Mouse (Mus musculus) lung, embryonic 14.5 days (tissue): ENCODE measurements around the gene Fbf1. TPM values are rescaled to one million over a fixed set of nuclear protein-coding genes. Genes with fewer than 3 reads are reported as not detected.

Source experiments
- ATAC-seq: fragments of 200-750 bp; cut with Nextera tagmentation; 2 replicates; pipeline ENCODE4 v1.8.0; 2017; ENCODE audit warnings: mild to moderate bottlenecking, moderate TSS enrichment, moderate library complexity; ENCODE audit not compliant: insufficient read depth
- DNase-seq: peaks from one replicate; pipeline ENCODE4 v3.0.0-alpha.2; 2015
- H3K27ac ChIP-seq: fragments of 300-500 bp; sonication (generic); 2 replicates; pipeline ENCODE4 v1.5.1; 2014; ENCODE audit warnings: low read depth, mild to moderate bottlenecking, moderate library complexity
- H3K27me3 ChIP-seq: fragments of 300-500 bp; sonication (generic); 2 replicates; pipeline ENCODE4 v1.6.1; 2014; ENCODE audit warnings: low read length, control low read depth; ENCODE audit not compliant: insufficient read depth
- H3K36me3 ChIP-seq: fragments of 300-500 bp; sonication (generic); 2 replicates; pipeline ENCODE4 v1.6.1; 2014; ENCODE audit warnings: control low read depth; ENCODE audit not compliant: insufficient read depth
- H3K4me1 ChIP-seq: fragments of 300-500 bp; sonication (generic); 2 replicates; pipeline ENCODE4 v1.6.1; 2014; ENCODE audit warnings: antibody characterized with exemption, control low read depth; ENCODE audit not compliant: insufficient read depth
- H3K4me2 ChIP-seq: fragments of 300-500 bp; sonication (generic); 2 replicates; pipeline ENCODE4 v1.6.1; 2014; ENCODE audit warnings: mild to moderate bottlenecking
- H3K4me3 ChIP-seq: fragments of 300-500 bp; sonication (generic); 2 replicates; pipeline ENCODE4 v1.5.1; 2014; ENCODE audit warnings: low read depth, low read length
- H3K9ac ChIP-seq: fragments of 300-500 bp; sonication (generic); 2 replicates; pipeline ENCODE4 v1.6.1; 2014
- H3K9me3 ChIP-seq: fragments of 300-500 bp; sonication (generic); 2 replicates; pipeline ENCODE4 v1.6.1; 2016; ENCODE audit warnings: low read depth, low read length, control low read depth
- CTCF ChIP-seq: IDR thresholded peaks from 2 replicates; pipeline ENCODE4 v1.5.1; 2016; ENCODE audit warnings: antibody characterized with exemption, low read depth
- WGBS: fragments of 180-500 bp; shearing (Covaris S2); extraction: QIAGEN DNeasy Blood & Tissue Kit; methylation state at CpG from one replicate; pipeline ENCODE4 v1.1.7; 2014; 5-methylcytosine and 5-hydroxymethylcytosine counted together
- polyA plus RNA-seq: library from polyadenylated mRNA; unstranded; fragments of >200 nt; fragmentation: Nextera tagmentation; extraction: Ambion mirVana; gene quantifications from 2 replicates; pipeline ENCODE4 v1.2.1, GENCODE M21; 2014

Fbf1 gene
- polyA plus RNA-seq, 1 experiment from 2014 or later = 35.2 TPM

DNA sequence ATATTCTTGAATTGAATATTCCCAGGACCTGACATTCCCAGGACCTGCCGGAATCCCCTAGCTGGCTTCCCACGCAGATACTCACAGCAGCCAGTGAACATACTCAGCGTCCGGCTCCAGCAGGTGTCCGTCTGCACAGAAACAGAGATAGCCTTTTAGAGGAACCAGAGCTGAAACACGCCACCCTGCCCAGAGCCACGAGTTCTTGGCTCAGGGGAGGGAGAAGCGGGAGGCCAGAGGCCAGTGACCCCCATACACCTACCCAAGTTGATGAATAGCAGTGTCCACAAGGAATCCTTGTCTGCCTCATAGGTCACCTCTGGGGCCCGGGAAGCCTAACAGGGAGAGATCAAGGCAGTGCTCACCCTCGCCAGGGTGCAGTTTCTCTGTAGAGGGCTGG is 33.8 kb downstream of the Fbf1 start:
- no peak for TF ChIP-seq CTCF
- H3K36me3 ChIP-seq = peaks cover 47% of the 10 kb centered on the region
- H3K4me3 ChIP-seq = no peak overlapping the region
- H3K27ac ChIP-seq = no peak overlapping the region
- H3K4me2 ChIP-seq = no peak overlapping the region
- H3K9me3 ChIP-seq = no peaks in the 10 kb centered on the region
- ATAC-seq (no peak), DNase-seq (no peak)
- H3K4me1 ChIP-seq = peaks cover 4% of the 10 kb centered on the region
- WGBS = 80% methylated on average over 10 of the region's 10 CpGs
- H3K27me3 ChIP-seq = no peaks in the 10 kb centered on the region
- no peak overlapping the region for H3K9ac ChIP-seq

DNA sequence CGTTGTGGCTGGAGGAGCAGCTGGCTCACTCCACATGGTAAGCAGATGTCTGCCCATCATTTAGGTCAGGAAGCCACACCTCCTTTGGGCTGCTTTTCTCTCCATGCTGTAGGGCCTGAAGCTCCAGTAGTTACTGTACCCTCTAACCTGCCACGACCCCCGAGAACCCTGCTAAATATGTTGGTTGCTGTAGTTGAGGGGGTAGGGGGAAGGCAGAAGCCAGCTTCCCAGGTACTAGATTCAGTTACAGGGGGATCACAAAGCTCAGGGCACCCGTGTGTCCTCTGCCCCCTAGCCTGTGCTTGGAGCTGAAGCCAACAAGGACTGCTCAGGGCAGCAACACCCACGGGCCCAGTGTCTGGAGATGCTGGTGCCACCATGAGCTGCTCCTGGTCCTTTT is 34.5 kb downstream of the Fbf1 start:
- H3K27ac ChIP-seq = no peak overlapping the region
- no peak for ATAC-seq
- TF ChIP-seq CTCF = no peak
- no peak overlapping the region for H3K4me2 ChIP-seq
- H3K4me1 ChIP-seq = peaks cover 4% of the 10 kb centered on the region
- 72% methylated on average over 5 of the region's 5 CpGs for WGBS
- DNase-seq = no peak
- H3K9ac ChIP-seq = no peak overlapping the region
- no peaks in the 10 kb centered on the region for H3K27me3 ChIP-seq
- H3K9me3 ChIP-seq = no peaks in the 10 kb centered on the region
- no peak overlapping the region for H3K4me3 ChIP-seq
- H3K36me3 ChIP-seq = peaks cover 47% of the 10 kb centered on the region

DNA sequence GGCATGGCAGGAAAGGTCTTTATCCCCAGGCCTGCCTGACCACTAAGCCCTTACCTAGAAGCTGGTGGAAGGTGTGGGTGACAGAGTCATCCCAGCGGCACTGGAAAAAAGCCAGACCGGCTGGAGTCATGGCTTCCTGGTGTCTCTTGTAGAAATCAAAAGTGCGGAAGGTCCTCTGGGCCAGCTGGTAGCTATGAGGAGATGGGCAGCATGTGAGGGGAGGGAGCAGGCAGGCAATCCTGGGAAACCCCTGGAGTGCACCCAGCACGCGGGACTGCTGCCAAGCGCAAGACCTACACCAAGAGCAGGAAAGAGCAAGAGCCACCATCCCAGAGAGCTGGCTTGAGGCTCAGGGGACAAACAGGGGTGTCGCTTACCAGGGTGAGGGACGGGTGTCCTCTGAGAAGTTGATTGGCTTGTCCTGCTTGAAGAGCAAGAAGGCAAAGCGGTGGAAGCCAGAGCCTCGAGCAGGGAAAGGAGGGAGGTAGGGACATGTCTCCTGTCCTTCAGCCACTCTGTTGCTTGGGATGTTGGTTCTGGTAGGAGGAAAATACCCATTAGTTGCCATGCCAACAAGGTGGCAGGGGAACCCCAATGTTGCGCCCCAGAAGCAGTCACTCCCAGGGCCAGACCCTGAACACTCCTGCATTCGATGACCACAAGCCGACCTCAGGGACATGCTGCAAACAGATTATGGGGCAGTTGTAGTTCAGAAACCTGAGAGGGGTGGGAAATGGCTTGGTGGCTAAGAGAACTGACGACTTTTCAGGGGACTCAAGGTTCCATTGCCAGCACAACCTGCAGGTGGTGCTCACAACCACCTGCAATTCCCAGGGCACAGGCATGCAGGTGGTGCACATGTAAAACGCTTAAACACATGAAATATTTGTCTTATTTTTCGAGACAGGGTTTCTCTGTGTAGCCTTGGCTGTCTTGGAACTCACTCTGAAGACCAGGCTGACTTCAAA is 35.3 kb downstream of the Fbf1 start:
- Histone ChIP-seq H3K27me3 (no peaks in the 10 kb centered on the region), H3K36me3 (peaks cover 47% of the 10 kb centered on the region), H3K27ac (no peak overlapping the region), H3K4me2 (no peak overlapping the region), H3K9ac (no peak overlapping the region), H3K4me3 (no peak overlapping the region), H3K4me1 (peaks cover 7% of the 10 kb centered on the region), H3K9me3 (no peaks in the 10 kb centered on the region)
- DNase-seq (no peak), ATAC-seq (no peak)
- TF ChIP-seq CTCF = peak; percentile 36
- WGBS = 77% methylated on average over 16 of the region's 16 CpGs

DNA sequence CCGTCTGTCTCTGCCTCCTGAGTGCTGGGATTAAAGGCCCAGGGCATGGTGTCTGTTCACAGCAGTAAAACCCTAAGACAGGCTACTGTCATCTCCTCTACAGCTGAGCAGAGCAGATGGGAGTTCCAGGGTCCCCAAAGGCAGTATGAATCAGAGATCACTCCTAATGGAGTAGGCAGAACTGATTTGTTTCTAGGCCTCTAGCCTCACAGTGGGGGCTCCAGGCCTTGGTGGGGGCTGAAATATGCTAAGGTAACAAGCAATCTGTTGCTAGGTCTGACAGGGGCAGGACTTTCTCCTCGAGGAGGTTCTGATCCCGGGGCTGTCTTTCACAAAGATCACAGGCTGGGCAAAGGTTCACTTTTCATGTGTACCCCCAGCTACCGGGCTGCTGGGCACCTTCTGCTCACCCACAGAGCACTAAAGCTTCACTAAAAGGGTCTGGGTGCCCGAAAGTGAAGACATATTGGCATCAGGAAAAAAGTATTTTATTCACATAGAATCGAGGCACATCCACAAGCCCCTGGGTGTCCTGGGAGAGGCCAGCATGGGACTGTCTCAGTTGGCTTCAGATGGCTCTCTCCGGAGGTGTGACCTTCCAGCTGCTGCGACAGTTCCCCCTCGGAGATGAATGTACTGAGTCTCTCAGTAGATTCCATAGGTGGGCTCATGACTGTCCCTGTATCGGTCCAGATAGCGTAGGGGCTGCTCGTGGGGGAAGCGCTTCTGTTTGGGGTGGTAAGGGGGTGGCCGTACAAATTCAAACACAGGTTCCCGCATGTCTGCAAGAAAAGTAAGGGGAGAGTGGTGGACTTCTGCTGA is 36.4 kb downstream of the Fbf1 start:
- no peaks in the 10 kb centered on the region for H3K9me3 ChIP-seq
- H3K4me2 ChIP-seq = peak overlapping the region; percentile 79
- DNase-seq (no peak), ATAC-seq (no peak)
- 77% methylated on average over 15 of the region's 15 CpGs for WGBS
- peaks cover 11% of the 10 kb centered on the region for H3K4me1 ChIP-seq
- peak overlapping the region; percentile 95 for H3K27ac ChIP-seq
- H3K27me3 ChIP-seq = no peaks in the 10 kb centered on the region
- peak overlapping the region; percentile 60 for H3K4me3 ChIP-seq
- H3K9ac ChIP-seq = peak overlapping the region; percentile 76
- no peak for TF ChIP-seq CTCF
- H3K36me3 ChIP-seq = peaks cover 48% of the 10 kb centered on the region

DNA sequence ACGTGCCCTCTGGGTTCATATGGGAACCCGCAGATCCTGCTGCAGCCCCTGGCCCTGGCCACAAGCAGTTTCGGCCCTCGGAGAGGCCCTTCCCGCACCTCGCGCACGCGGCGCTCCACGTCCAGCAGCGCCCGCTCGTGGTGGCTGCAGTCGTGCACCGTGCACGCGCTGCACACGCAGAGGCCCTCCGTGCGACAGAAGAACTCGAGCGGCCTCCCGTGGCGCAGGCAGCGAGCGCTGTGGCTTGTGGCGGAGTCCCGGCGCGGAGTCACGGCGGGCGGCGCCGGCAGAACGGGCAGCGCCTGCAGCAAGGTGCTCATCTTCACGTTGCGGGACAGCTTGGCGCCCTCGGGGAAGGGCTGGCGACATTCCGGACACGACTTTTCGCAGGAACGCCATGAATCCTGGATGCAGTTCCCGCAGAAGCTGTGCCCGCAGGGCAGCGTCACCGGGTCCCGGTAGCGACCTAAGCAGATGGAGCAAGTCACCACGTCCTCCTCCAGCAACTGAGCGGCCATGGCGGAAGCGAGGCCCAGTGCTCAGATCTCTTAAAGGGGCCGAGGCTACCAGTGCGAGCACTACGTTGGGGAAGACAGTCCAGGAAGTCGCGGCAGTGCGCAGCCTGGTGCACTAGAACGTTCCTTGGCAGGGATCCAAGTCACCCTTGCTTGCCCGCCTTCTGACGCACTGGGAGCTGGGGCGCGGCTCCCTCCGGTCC is 37.3 kb downstream of the Fbf1 start, which contains the start of gene Trim65:
Gene Trim65, minus strand, starts transcription at position 641 of the 718 bp plus-strand sequence.
- Histone ChIP-seq H3K27ac (peak within 1 kb of the TSS; percentile 95), H3K9ac (peak within 1 kb of the TSS; percentile 76), H3K9me3 (no peaks in the 10 kb centered on the region), H3K4me1 (peaks cover 11% of the 10 kb centered on the region), H3K36me3 (peaks cover 50% of the 10 kb centered on the region), H3K27me3 (no peaks in the 10 kb centered on the region), H3K4me2 (peak within 1 kb of the TSS; percentile 79), H3K4me3 (peak within 1 kb of the TSS; percentile 60)
- peak; percentile 79 for TF ChIP-seq CTCF
- WGBS = under 1% methylated on average over 66 of the region's 69 CpGs
- peak; percentile 95 for DNase-seq
- ATAC-seq = peak; percentile 84

DNA sequence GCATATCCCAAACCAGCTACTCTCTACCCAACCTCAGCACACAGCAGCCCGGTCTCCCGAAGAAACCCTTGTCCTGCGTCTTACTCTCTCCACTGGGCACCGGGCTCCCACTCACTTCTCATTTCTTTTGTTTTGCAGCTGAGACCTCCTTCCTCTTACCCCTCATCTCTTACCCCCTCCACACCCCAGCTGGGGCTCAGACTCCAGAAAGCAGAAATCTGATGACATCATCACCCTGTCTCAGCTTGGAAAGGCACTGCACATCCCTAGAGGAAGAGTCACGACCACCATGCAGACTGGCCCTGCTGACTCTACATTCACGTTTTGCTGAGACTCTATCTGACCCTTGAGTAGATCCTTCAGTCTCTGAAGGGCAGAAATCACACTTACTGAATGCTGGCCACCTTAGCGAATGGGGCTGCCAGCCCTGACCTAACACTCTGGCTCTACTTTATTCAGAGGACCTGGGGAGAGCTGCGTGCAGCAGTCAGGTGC is 37.9 kb downstream of the Fbf1 start:
- H3K9me3 ChIP-seq = no peaks in the 10 kb centered on the region
- H3K27me3 ChIP-seq = no peaks in the 10 kb centered on the region
- DNase-seq (peak; percentile 43), ATAC-seq (peak; percentile 0; the same call in 1 of the 2 replicates)
- no peak for TF ChIP-seq CTCF
- H3K4me2 ChIP-seq = peak overlapping the region; percentile 79
- peaks cover 44% of the 10 kb centered on the region for H3K36me3 ChIP-seq
- peak overlapping the region; percentile 60 for H3K4me3 ChIP-seq
- WGBS = 41% methylated on average over 8 of the region's 8 CpGs
- peak overlapping the region; percentile 95; the same call in 1 of the 2 replicates for H3K27ac ChIP-seq
- H3K4me1 ChIP-seq = peaks cover 11% of the 10 kb centered on the region
- H3K9ac ChIP-seq = peak overlapping the region; percentile 76
